In the genomic region with DNA sequence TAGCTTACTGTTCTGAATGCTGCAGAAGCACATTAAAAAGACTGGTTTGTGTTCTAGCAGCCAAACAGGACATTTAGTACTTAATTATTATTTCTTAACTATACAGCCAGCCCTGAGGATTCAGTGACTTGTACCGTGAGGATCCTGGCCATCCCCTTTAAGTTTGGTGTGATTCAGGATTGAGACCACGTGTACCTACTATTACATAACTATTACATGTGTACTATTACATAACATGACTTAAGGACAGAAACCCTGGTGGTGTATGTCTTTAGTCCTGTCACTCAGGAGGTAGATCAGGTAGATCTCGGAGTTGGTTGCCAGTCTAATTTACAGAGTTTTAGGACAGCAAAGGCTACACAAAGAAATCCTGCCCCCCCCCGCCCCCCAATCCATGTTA, we compare ENCODE assay signal across 18 mouse cellular contexts.
"Had no signal": no experiment of that assay in that cellular context is flagged by ENCODE, and none has a peak within 500 bp of the region (broad histone marks: within the 10 kb centered on the region; RNA-seq: fewer than 3 reads in every experiment).

No protein-coding gene starts in this region.

- H3K27ac ChIP-seq: liver, embryonic 12.5 days; liver, embryonic 15.5 days; lung, embryonic 15.5 days; neural tube, embryonic 12.5 days; neural tube, embryonic 15.5 days; stomach, embryonic 15.5 days had no signal

- H3K9me3 ChIP-seq: liver, embryonic 12.5 days; liver, embryonic 15.5 days; lung, embryonic 15.5 days; neural tube, embryonic 12.5 days; neural tube, embryonic 15.5 days; stomach, embryonic 15.5 days had no signal

- H3K4me3 ChIP-seq: liver, embryonic 12.5 days; liver, embryonic 15.5 days; lung, embryonic 15.5 days; neural tube, embryonic 12.5 days; neural tube, embryonic 15.5 days; stomach, embryonic 15.5 days had no signal

- ATAC-seq: inflammation-experienced regulatory T-cells, adult 6 months; liver, embryonic 12.5 days had no signal

- H3K9ac ChIP-seq: liver, embryonic 12.5 days; liver, embryonic 15.5 days; lung, embryonic 15.5 days; neural tube, embryonic 12.5 days; neural tube, embryonic 15.5 days; stomach, embryonic 15.5 days had no signal

- H3K4me1 ChIP-seq: lung, embryonic 15.5 days; neural tube, embryonic 12.5 days; neural tube, embryonic 15.5 days; stomach, embryonic 15.5 days had no signal

- DNase-seq: kidney, adult 11 months; kidney, adult 8-10 months; kidney, postnatal 25 days; lung, adult 18-20 months; lung, postnatal 10 days; lung, postnatal 36 days; midbrain, embryonic 14.5 days; right cerebral cortex, adult 18-20 months; right cerebral cortex, postnatal 14 days; right cerebral cortex, postnatal 4 days; thymus, postnatal 25 days had no signal
